Mouse (Mus musculus) heart, embryonic 13.5 days (tissue): Measurements from ENCODE around the gene Lrfn3. TPM values are rescaled to one million over a fixed set of nuclear protein-coding genes. Genes with fewer than 3 reads are reported as not detected.
A peak's percentile ranks its signal among the peaks of the same experiment; 100 is the strongest.

Experiments
- ATAC-seq: fragments of 200-750 bp; cut with Nextera tagmentation; 2 replicates; pipeline ENCODE4 v1.8.0; 2017; ENCODE audit warnings: moderate TSS enrichment; ENCODE audit not compliant: insufficient number of reproducible peaks, low FRiP score, low TSS enrichment; ENCODE audit errors: extremely low read depth
- H3K27ac ChIP-seq: fragments of 300-500 bp; sonication (generic); replicated peaks from 2 replicates; pipeline ENCODE4 v1.5.1; 2015; ENCODE audit warnings: moderate library complexity, mild to moderate bottlenecking, inconsistent platforms
- H3K27me3 ChIP-seq: fragments of 300-500 bp; sonication (generic); replicated peaks from 2 replicates; pipeline ENCODE4 v1.6.1; 2015; ENCODE audit warnings: mild to moderate bottlenecking, inconsistent platforms
- H3K36me3 ChIP-seq: fragments of 300-500 bp; sonication (generic); 2 replicates; pipeline ENCODE4 v1.6.1; 2015; ENCODE audit warnings: mild to moderate bottlenecking, inconsistent platforms
- H3K4me1 ChIP-seq: fragments of 300-500 bp; sonication (generic); 2 replicates; pipeline ENCODE4 v1.6.1; 2015; ENCODE audit warnings: inconsistent platforms
- H3K4me2 ChIP-seq: fragments of 300-500 bp; sonication (generic); 2 replicates; pipeline ENCODE4 v1.6.1; 2015; ENCODE audit warnings: inconsistent platforms, mild to moderate bottlenecking, moderate library complexity
- H3K4me3 ChIP-seq: fragments of 300-500 bp; sonication (generic); 2 replicates; pipeline ENCODE4 v1.5.1; 2015; ENCODE audit warnings: moderate library complexity, mild to moderate bottlenecking, inconsistent platforms
- H3K9ac ChIP-seq: fragments of 300-500 bp; sonication (generic); 2 replicates; pipeline ENCODE4 v1.6.1; 2015; ENCODE audit warnings: inconsistent platforms, mild to moderate bottlenecking, moderate library complexity
- H3K9me3 ChIP-seq: fragments of 300-500 bp; sonication (generic); 2 replicates; pipeline ENCODE4 v1.6.1; 2016; ENCODE audit warnings: inconsistent platforms
- WGBS: fragments of 180-500 bp; shearing (Covaris S2); methylation state at CpG from one replicate; pipeline ENCODE4 v1.1.7; 2015; ENCODE audit warnings: mixed read lengths; 5-methylcytosine and 5-hydroxymethylcytosine counted together
- polyA plus RNA-seq: library from polyadenylated mRNA; unstranded; fragments of >200 nt; fragmentation: Nextera tagmentation; extraction: Ambion mirVana; gene quantifications from 2 replicates; pipeline ENCODE4 v1.2.1, GENCODE M21; 2015

Lrfn3 gene
- polyA plus RNA-seq, 1 experiment from 2014 or later, result 1.9 TPM

- H3K4me2 ChIP-seq, result no peak overlapping the region
- H3K4me3 ChIP-seq, result no peak overlapping the region
- 83% methylated on average over 12 of the region's 12 CpGs for whole genome bisulfite sequencing
Observed at GRCm38 (mm10) chr7:30310136-30310535, 52.4 kb downstream of the Lrfn3 start.

GRCm38 (mm10) chr7:30309395-30310129 lies 53.0 kb downstream of the Lrfn3 start:
- H3K9ac ChIP-seq, result peak overlapping the region; percentile 90
- ATAC-seq, result no peak
- H3K9me3 ChIP-seq, result no peaks in the 10 kb centered on the region
- no peak overlapping the region for H3K27ac ChIP-seq
- H3K4me1 ChIP-seq, result peaks cover 23% of the 10 kb centered on the region
- peak overlapping the region; percentile 98 for H3K4me2 ChIP-seq
- H3K36me3 ChIP-seq, result peaks cover 38% of the 10 kb centered on the region
- no peaks in the 10 kb centered on the region for H3K27me3 ChIP-seq
- peak overlapping the region; percentile 85 for H3K4me3 ChIP-seq
- WGBS, result 53% methylated on average over 15 of the region's 15 CpGs

More at GRCm38 (mm10) chr7:30310136-30310535, 52.4 kb downstream of the Lrfn3 start:
- peaks cover 29% of the 10 kb centered on the region for H3K4me1 ChIP-seq
- no peaks in the 10 kb centered on the region for H3K9me3 ChIP-seq
- no peak for ATAC-seq
- H3K9ac ChIP-seq, result no peak overlapping the region
- no peaks in the 10 kb centered on the region for H3K27me3 ChIP-seq
- H3K27ac ChIP-seq, result no peak overlapping the region
- peaks cover 38% of the 10 kb centered on the region for H3K36me3 ChIP-seq

- peak; percentile 99 for ATAC-seq
- peaks cover 18% of the 10 kb centered on the region for H3K4me1 ChIP-seq
- peak within 1 kb of the TSS; percentile 85 for H3K4me3 ChIP-seq
- peak within 1 kb of the TSS; percentile 90 for H3K9ac ChIP-seq
- no peaks in the 10 kb centered on the region for H3K27me3 ChIP-seq
- H3K27ac ChIP-seq, result peak within 1 kb of the TSS; percentile 82
- H3K4me2 ChIP-seq, result peak within 1 kb of the TSS; percentile 98
- peaks cover 45% of the 10 kb centered on the region for H3K36me3 ChIP-seq
- H3K9me3 ChIP-seq, result no peaks in the 10 kb centered on the region
- 4% methylated on average over 27 of the region's 27 CpGs for WGBS
Observed at GRCm38 (mm10) chr7:30308076-30309005, 54.2 kb downstream of the Lrfn3 start, which contains the start of gene Alkbh6. Gene Alkbh6, plus strand, starts transcription at chr7:30308717.

- Histone ChIP-seq H3K4me2 (no peak overlapping the region), H3K4me3 (no peak overlapping the region), H3K4me1 (peaks cover 18% of the 10 kb centered on the region), H3K27me3 (no peaks in the 10 kb centered on the region), H3K9ac (no peak overlapping the region), H3K36me3 (peaks cover 44% of the 10 kb centered on the region), H3K9me3 (no peaks in the 10 kb centered on the region), H3K27ac (no peak overlapping the region)
- WGBS, result 84% methylated on average over 16 of the region's 16 CpGs
- ATAC-seq, result no peak
Observed at GRCm38 (mm10) chr7:30306083-30306779, 56.3 kb downstream of the Lrfn3 start.

Other genes with a start within 250 kb of the Lrfn3 start
- 9.6 and 10.0 TPM in 2 replicates for gene Zfp382, start 240.8 kb downstream of the Lrfn3 start, polyA plus RNA-seq
- 8.6 and 9.5 TPM in 2 replicates for gene Zfp146, start 193.0 kb downstream of the Lrfn3 start, polyA plus RNA-seq
- 330 and 354 TPM in 2 replicates for gene Cox7a1, start 178.6 kb downstream of the Lrfn3 start, polyA plus RNA-seq
- gene Capns1, start 164.0 kb downstream of the Lrfn3 start, polyA plus RNA-seq, result 76.8 and 81.8 TPM in 2 replicates
- gene Polr2i, start 130.8 kb downstream of the Lrfn3 start, polyA plus RNA-seq, result 113 and 123 TPM in 2 replicates
- 145 and 170 TPM in 2 replicates for gene Tbcb, start 130.5 kb downstream of the Lrfn3 start, polyA plus RNA-seq
- not detected in 2 replicates for gene Ovol3, start 127.0 kb downstream of the Lrfn3 start, polyA plus RNA-seq
- gene Thap8, start 82.7 kb downstream of the Lrfn3 start, polyA plus RNA-seq, result 0.37 and 0.39 TPM in 2 replicates
- gene Wdr62, start 82.4 kb downstream of the Lrfn3 start, polyA plus RNA-seq, result 7.1 and 8.5 TPM in 2 replicates
- gene Clip3, start 71.0 kb downstream of the Lrfn3 start, polyA plus RNA-seq, result 10.2 and 14.9 TPM in 2 replicates
- gene Alkbh6, start 54.1 kb downstream of the Lrfn3 start, polyA plus RNA-seq, result 60.5 and 66.1 TPM in 2 replicates
- 18.3 and 20.2 TPM in 2 replicates for gene Syne4, start 48.0 kb downstream of the Lrfn3 start, polyA plus RNA-seq
- 2.5 and 3.3 TPM in 2 replicates for gene E130208F15Rik, start 41.0 kb downstream of the Lrfn3 start, polyA plus RNA-seq
- 14.6 and 15.1 TPM in 2 replicates for gene Sdhaf1, start 38.9 kb downstream of the Lrfn3 start, polyA plus RNA-seq
- 27.8 and 28.7 TPM in 2 replicates for gene Tyrobp, start 51.0 kb upstream of the Lrfn3 start, polyA plus RNA-seq
- 0.66 and 0.90 TPM in 2 replicates for gene Hcst, start 57.1 kb upstream of the Lrfn3 start, polyA plus RNA-seq
- gene Nfkbid, start 59.0 kb upstream of the Lrfn3 start, polyA plus RNA-seq, result 1.2 and 1.4 TPM in 2 replicates
- gene Aplp1, start 82.8 kb upstream of the Lrfn3 start, polyA plus RNA-seq, result 26.8 and 29.5 TPM in 2 replicates
- 0.45 and 0.49 TPM in 2 replicates for gene Kirrel2, start 94.9 kb upstream of the Lrfn3 start, polyA plus RNA-seq
- 0.12 TPM in 1 of 2 replicates, not detected in the other for gene Nphs1, start 95.5 kb upstream of the Lrfn3 start, polyA plus RNA-seq
- gene Prodh2, start 130.8 kb upstream of the Lrfn3 start, polyA plus RNA-seq, result 0.13 and 1.0 TPM in 2 replicates
- gene Arhgap33, start 172.3 kb upstream of the Lrfn3 start, polyA plus RNA-seq, result 8.0 and 9.3 TPM in 2 replicates
- gene Hspb6, start 189.4 kb upstream of the Lrfn3 start, polyA plus RNA-seq, result 76.6 and 86.4 TPM in 2 replicates
- gene Proser3, start 189.5 kb upstream of the Lrfn3 start, polyA plus RNA-seq, result 8.7 and 9.6 TPM in 2 replicates
- 31.0 and 36.9 TPM in 2 replicates for gene Lin37, start 197.1 kb upstream of the Lrfn3 start, polyA plus RNA-seq
- gene U2af1l4, start 200.5 kb upstream of the Lrfn3 start, polyA plus RNA-seq, result 85.6 and 92.3 TPM in 2 replicates
- gene Gm49396, start 200.6 kb upstream of the Lrfn3 start, polyA plus RNA-seq, result 7.4 and 8.4 TPM in 2 replicates
- gene Psenen, start 200.9 kb upstream of the Lrfn3 start, polyA plus RNA-seq, result 114 and 116 TPM in 2 replicates
- 3.5 and 3.6 TPM in 2 replicates for gene Igflr1, start 202.7 kb upstream of the Lrfn3 start, polyA plus RNA-seq
- 4.4 and 5.7 TPM in 2 replicates for gene Kmt2b, start 226.0 kb upstream of the Lrfn3 start, polyA plus RNA-seq
- 0.13 and 0.19 TPM in 2 replicates for gene Zbtb32, start 236.1 kb upstream of the Lrfn3 start, polyA plus RNA-seq